Mouse (Mus musculus): Measurements from ENCODE around the gene Syne2. TPM values are rescaled to one million over a fixed set of nuclear protein-coding genes. Genes with fewer than 3 reads are reported as not detected.

Syne2 gene
- polyA plus RNA-seq, 1 experiment from 2014 or later: 36.6 TPM

DNA sequence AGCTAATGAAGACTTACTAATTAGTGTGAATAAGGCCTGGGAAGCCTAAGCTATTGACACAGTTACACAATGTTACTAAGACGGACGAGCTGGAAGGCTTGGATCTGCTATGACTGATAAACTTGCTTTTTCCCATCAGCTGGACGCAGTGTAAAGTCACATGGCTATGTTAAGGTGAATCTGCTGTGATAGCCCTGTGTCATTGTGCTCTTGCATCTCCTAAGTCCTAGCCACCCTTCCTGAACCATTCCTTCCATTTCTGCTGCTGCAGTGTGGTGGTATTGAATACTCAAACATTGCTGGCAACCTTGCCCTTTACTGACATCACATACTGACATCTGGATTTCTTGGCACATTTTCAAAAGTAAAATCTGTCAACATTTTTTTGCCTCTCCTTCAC lies 90.5 kb downstream of the Syne2 start:
- H3K4me2 ChIP-seq (ENCODE audit: low read depth, low read length): no peak overlapping the region

DNA sequence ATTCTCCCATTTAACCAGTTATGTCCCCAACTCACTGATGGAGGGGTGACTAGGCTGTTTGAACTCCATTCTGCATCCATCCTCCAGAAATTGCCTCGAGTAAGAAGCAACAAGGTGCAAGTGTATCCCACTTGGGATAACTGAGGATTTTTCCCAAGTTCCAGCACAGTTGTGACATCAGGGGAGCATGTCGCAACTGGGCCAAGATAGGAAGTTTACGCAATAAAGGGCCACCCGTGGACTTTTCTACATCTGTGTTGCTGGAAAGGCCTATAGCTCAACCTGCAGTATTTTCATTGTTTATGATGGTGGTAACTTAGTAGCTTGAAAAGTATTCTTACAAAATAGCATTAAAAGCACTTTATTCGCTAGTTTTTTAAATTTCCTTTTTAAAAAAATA lies 97.8 kb downstream of the Syne2 start:
- ATAC-seq (ENCODE audit: low read depth) (no peak), DNase-seq (ENCODE audit: low spot score) (no peak)
- 89% methylated on average over 5 of the region's 5 CpGs for WGBS
- no peak overlapping the region for H3K4me2 ChIP-seq (ENCODE audit: low read depth, low read length)
- H3K36me3 ChIP-seq (ENCODE audit: control insufficient read depth, insufficient read depth, low read length): peaks cover 32% of the 10 kb centered on the region
- H3K4me3 ChIP-seq (ENCODE audit: low read depth, low read length): no peak overlapping the region
- no peak overlapping the region for H3K9ac ChIP-seq (ENCODE audit: low read depth, low read length)
- H3K27ac ChIP-seq (replicated peaks; ENCODE audit: low read depth, low read length): no peak overlapping the region
- no peaks in the 10 kb centered on the region for H3K27me3 ChIP-seq (replicated peaks; ENCODE audit: control insufficient read depth, insufficient read depth, low read length)
- no peaks in the 10 kb centered on the region for H3K4me1 ChIP-seq (ENCODE audit: control insufficient read depth, insufficient read depth, low read length)
- H3K9me3 ChIP-seq (ENCODE audit: control insufficient read depth, low read length): no peaks in the 10 kb centered on the region

More for the DNA sequence above, 90.5 kb downstream of the Syne2 start:
- peak; percentile 22 for DNase-seq (ENCODE audit: low spot score)
- Histone ChIP-seq H3K4me1 (ENCODE audit: control insufficient read depth, insufficient read depth, low read length) (no peaks in the 10 kb centered on the region), H3K9me3 (ENCODE audit: control insufficient read depth, low read length) (no peaks in the 10 kb centered on the region), H3K36me3 (ENCODE audit: control insufficient read depth, insufficient read depth, low read length) (peaks cover 55% of the 10 kb centered on the region), H3K9ac (ENCODE audit: low read depth, low read length) (no peak overlapping the region), H3K27me3 (replicated peaks; ENCODE audit: control insufficient read depth, insufficient read depth, low read length) (no peaks in the 10 kb centered on the region), H3K27ac (replicated peaks; ENCODE audit: low read depth, low read length) (no peak overlapping the region), H3K4me3 (ENCODE audit: low read depth, low read length) (no peak overlapping the region)
- WGBS: 85% methylated on average over 3 of the region's 3 CpGs
- no peak for ATAC-seq (ENCODE audit: low read depth)

GRCm38 (mm10) chr12:75918415-75918814 lies 100.5 kb downstream of the Syne2 start:
- peaks cover 21% of the 10 kb centered on the region for H3K36me3 ChIP-seq (ENCODE audit: control insufficient read depth, insufficient read depth, low read length)
- no peak overlapping the region for H3K4me2 ChIP-seq (ENCODE audit: low read depth, low read length)
- no peaks in the 10 kb centered on the region for H3K9me3 ChIP-seq (ENCODE audit: control insufficient read depth, low read length)
- H3K27me3 ChIP-seq (replicated peaks; ENCODE audit: control insufficient read depth, insufficient read depth, low read length): no peaks in the 10 kb centered on the region
- ATAC-seq (ENCODE audit: low read depth) (no peak), DNase-seq (ENCODE audit: low spot score) (peak; percentile 8)
- 82% methylated on average over 2 of the region's 2 CpGs for WGBS
- no peak overlapping the region for H3K27ac ChIP-seq (replicated peaks; ENCODE audit: low read depth, low read length)
- no peak overlapping the region for H3K9ac ChIP-seq (ENCODE audit: low read depth, low read length)
- no peak overlapping the region for H3K4me3 ChIP-seq (ENCODE audit: low read depth, low read length)
- H3K4me1 ChIP-seq (ENCODE audit: control insufficient read depth, insufficient read depth, low read length): no peaks in the 10 kb centered on the region

- no peak overlapping the region for H3K4me2 ChIP-seq (ENCODE audit: low read depth, low read length)
- no peaks in the 10 kb centered on the region for H3K9me3 ChIP-seq (ENCODE audit: control insufficient read depth, low read length)
- no peaks in the 10 kb centered on the region for H3K27me3 ChIP-seq (replicated peaks; ENCODE audit: control insufficient read depth, insufficient read depth, low read length)
- no peaks in the 10 kb centered on the region for H3K4me1 ChIP-seq (ENCODE audit: control insufficient read depth, insufficient read depth, low read length)
- no peak overlapping the region for H3K4me3 ChIP-seq (ENCODE audit: low read depth, low read length)
- 61% methylated on average over 6 of the region's 6 CpGs for WGBS
- ATAC-seq (ENCODE audit: low read depth) (no peak), DNase-seq (ENCODE audit: low spot score) (peak; percentile 55)
- H3K9ac ChIP-seq (ENCODE audit: low read depth, low read length): no peak overlapping the region
- H3K36me3 ChIP-seq (ENCODE audit: control insufficient read depth, insufficient read depth, low read length): peaks cover 22% of the 10 kb centered on the region
- H3K27ac ChIP-seq (replicated peaks; ENCODE audit: low read depth, low read length): no peak overlapping the region
Measured at GRCm38 (mm10) chr12:75918914-75919313, 101.0 kb downstream of the Syne2 start.

DNA sequence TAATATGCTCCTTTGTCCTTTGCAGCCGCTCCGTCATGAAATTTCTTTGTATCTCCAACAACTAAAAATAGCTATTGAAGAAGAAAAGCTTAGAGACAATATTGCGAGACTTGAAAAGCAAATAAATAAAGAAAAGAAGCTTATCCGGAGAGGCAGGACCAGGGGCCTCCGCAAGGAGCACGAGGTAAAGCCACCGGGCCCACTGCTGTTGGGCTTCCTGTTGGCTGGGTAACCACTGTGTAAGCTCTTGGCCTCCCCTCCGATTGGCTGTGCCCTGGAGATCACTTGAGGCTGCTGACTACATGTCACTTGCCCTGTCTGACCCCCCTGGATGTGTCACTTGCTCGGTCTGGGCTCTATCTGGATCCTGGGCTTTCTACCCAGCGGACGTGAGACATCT lies 105.0 kb downstream of the Syne2 start:
- no peaks in the 10 kb centered on the region for H3K4me1 ChIP-seq (ENCODE audit: control insufficient read depth, insufficient read depth, low read length)
- no peak overlapping the region for H3K4me3 ChIP-seq (ENCODE audit: low read depth, low read length)
- H3K27ac ChIP-seq (replicated peaks; ENCODE audit: low read depth, low read length): no peak overlapping the region
- peaks cover 50% of the 10 kb centered on the region for H3K36me3 ChIP-seq (ENCODE audit: control insufficient read depth, insufficient read depth, low read length)
- no peak overlapping the region for H3K4me2 ChIP-seq (ENCODE audit: low read depth, low read length)
- no peak overlapping the region for H3K9ac ChIP-seq (ENCODE audit: low read depth, low read length)
- H3K27me3 ChIP-seq (replicated peaks; ENCODE audit: control insufficient read depth, insufficient read depth, low read length): no peaks in the 10 kb centered on the region
- WGBS: 75% methylated on average over 11 of the region's 11 CpGs
- ATAC-seq (ENCODE audit: low read depth) (peak; percentile 37; the same call in 1 of the 2 replicates), DNase-seq (ENCODE audit: low spot score) (peak; percentile 4)
- H3K9me3 ChIP-seq (ENCODE audit: control insufficient read depth, low read length): no peaks in the 10 kb centered on the region

- Histone ChIP-seq H3K4me3 (ENCODE audit: low read depth, low read length) (no peak overlapping the region), H3K27me3 (replicated peaks; ENCODE audit: control insufficient read depth, insufficient read depth, low read length) (no peaks in the 10 kb centered on the region), H3K4me2 (ENCODE audit: low read depth, low read length) (no peak overlapping the region), H3K9ac (ENCODE audit: low read depth, low read length) (no peak overlapping the region), H3K9me3 (ENCODE audit: control insufficient read depth, low read length) (no peaks in the 10 kb centered on the region), H3K4me1 (ENCODE audit: control insufficient read depth, insufficient read depth, low read length) (no peaks in the 10 kb centered on the region), H3K36me3 (ENCODE audit: control insufficient read depth, insufficient read depth, low read length) (peaks cover 60% of the 10 kb centered on the region), H3K27ac (replicated peaks; ENCODE audit: low read depth, low read length) (no peak overlapping the region)
- 92% methylated on average over 11 of the region's 11 CpGs for WGBS
- ATAC-seq (ENCODE audit: low read depth): no peak
- no peak for DNase-seq (ENCODE audit: low spot score)
Measured at GRCm38 (mm10) chr12:75924852-75925251, 106.9 kb downstream of the Syne2 start.

DNA sequence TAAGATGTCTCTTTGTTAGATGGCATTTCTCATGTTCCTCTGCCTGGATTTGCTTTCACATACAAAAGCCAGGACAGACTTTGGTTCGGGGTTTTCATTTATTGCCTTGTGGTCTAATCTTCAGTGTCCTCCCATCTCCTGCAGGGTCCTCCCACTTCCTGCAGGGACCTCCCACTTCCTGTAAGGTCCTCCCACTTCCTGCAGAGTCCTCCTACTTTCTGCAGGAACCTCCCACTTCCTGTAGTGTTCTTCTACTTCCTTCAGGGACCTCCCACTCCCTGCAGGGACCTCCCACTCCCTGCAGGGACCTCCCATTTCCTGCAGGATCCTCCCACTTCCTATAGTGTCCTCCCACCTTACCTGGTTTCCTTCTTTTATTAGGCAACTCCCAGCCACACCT lies 109.7 kb downstream of the Syne2 start:
- Histone ChIP-seq H3K9ac (ENCODE audit: low read depth, low read length) (no peak overlapping the region), H3K27me3 (replicated peaks; ENCODE audit: control insufficient read depth, insufficient read depth, low read length) (no peaks in the 10 kb centered on the region), H3K36me3 (ENCODE audit: control insufficient read depth, insufficient read depth, low read length) (peaks cover 70% of the 10 kb centered on the region), H3K4me2 (ENCODE audit: low read depth, low read length) (no peak overlapping the region), H3K4me1 (ENCODE audit: control insufficient read depth, insufficient read depth, low read length) (no peaks in the 10 kb centered on the region), H3K27ac (replicated peaks; ENCODE audit: low read depth, low read length) (no peak overlapping the region), H3K4me3 (ENCODE audit: low read depth, low read length) (no peak overlapping the region), H3K9me3 (ENCODE audit: control insufficient read depth, low read length) (no peaks in the 10 kb centered on the region)
- no peak for ATAC-seq (ENCODE audit: low read depth)
- no peak for DNase-seq (ENCODE audit: low spot score)
- WGBS: 100% methylated on average over 1 of the region's 1 CpGs

GRCm38 (mm10) chr12:75933561-75933960 lies 115.6 kb downstream of the Syne2 start:
- H3K36me3 ChIP-seq (ENCODE audit: control insufficient read depth, insufficient read depth, low read length): peaks cover 37% of the 10 kb centered on the region
- no peaks in the 10 kb centered on the region for H3K27me3 ChIP-seq (replicated peaks; ENCODE audit: control insufficient read depth, insufficient read depth, low read length)
- no peaks in the 10 kb centered on the region for H3K9me3 ChIP-seq (ENCODE audit: control insufficient read depth, low read length)
- H3K27ac ChIP-seq (replicated peaks; ENCODE audit: low read depth, low read length): no peak overlapping the region
- WGBS: 81% methylated on average over 4 of the region's 4 CpGs
- no peak overlapping the region for H3K9ac ChIP-seq (ENCODE audit: low read depth, low read length)
- DNase-seq (ENCODE audit: low spot score): no peak
- H3K4me2 ChIP-seq (ENCODE audit: low read depth, low read length): no peak overlapping the region
- ATAC-seq (ENCODE audit: low read depth): no peak
- H3K4me1 ChIP-seq (ENCODE audit: control insufficient read depth, insufficient read depth, low read length): no peaks in the 10 kb centered on the region
- no peak overlapping the region for H3K4me3 ChIP-seq (ENCODE audit: low read depth, low read length)

DNA sequence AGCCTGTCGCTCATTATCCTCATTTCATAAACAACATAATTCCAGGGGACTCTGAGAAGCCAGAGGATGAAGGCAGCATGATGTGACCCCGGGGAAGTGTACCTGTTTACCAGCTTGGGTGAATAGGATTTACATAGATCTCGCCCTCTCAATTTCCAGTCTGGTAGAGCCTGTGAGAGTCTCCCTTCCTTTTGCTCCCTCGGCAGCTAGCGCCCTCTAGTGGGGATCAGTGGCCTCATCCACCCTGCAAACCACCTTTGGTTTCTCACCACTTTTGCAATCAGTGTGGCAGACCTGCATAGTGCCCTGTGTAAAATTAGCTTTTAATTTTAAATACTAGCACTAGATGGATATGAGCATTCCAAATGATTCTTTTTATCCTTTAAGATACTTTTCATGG lies 133.4 kb downstream of the Syne2 start:
- Histone ChIP-seq H3K36me3 (ENCODE audit: control insufficient read depth, insufficient read depth, low read length) (peaks cover 26% of the 10 kb centered on the region; the same call in 1 of the 2 replicates), H3K9me3 (ENCODE audit: control insufficient read depth, low read length) (no peaks in the 10 kb centered on the region)

More for the DNA sequence above, 133.4 kb downstream of the Syne2 start:
- no peaks in the 10 kb centered on the region for H3K4me1 ChIP-seq (ENCODE audit: control insufficient read depth, insufficient read depth, low read length)
- no peak overlapping the region for H3K4me3 ChIP-seq (ENCODE audit: low read depth, low read length)
- DNase-seq (ENCODE audit: low spot score) (no peak), ATAC-seq (ENCODE audit: low read depth) (no peak)
- H3K27me3 ChIP-seq (replicated peaks; ENCODE audit: control insufficient read depth, insufficient read depth, low read length): no peaks in the 10 kb centered on the region
- H3K4me2 ChIP-seq (ENCODE audit: low read depth, low read length): no peak overlapping the region
- 58% methylated on average over 5 of the region's 5 CpGs for WGBS
- H3K27ac ChIP-seq (replicated peaks; ENCODE audit: low read depth, low read length): no peak overlapping the region
- no peak overlapping the region for H3K9ac ChIP-seq (ENCODE audit: low read depth, low read length)
